Mouse (Mus musculus) lung, postnatal 25 days (tissue): ENCODE data around the gene Clec4a1.

Experiments used
- DNase-seq: peaks from one replicate; pipeline ENCODE4 v3.0.0; 2022; ENCODE audit warnings: low spot score

Gene Clec4a1

DNA sequence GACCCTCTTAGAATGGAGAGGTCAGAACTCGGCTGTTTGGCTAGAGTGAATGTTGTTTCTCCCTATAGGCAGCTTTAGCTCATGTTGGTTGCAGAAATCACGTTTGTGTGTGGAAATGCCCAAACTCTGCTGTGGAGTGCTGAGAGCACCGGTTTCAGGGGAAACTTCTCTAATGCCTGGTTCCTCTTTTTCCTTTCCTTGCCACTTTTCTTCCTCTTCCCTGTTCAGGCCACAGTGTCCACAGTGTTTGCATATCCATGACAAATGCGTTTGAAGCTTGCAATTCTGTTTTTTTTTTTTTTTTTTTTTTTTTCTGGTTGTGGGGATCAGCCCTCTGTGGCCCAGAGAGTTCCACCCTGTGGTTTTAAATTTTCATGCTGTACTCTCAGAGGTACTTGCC is at the start of gene Clec4a1:
Gene Clec4a1 (plus strand): TSS at position 398 of the 400 bp plus-strand sequence.
- DNase-seq, result peak; percentile 35

DNA sequence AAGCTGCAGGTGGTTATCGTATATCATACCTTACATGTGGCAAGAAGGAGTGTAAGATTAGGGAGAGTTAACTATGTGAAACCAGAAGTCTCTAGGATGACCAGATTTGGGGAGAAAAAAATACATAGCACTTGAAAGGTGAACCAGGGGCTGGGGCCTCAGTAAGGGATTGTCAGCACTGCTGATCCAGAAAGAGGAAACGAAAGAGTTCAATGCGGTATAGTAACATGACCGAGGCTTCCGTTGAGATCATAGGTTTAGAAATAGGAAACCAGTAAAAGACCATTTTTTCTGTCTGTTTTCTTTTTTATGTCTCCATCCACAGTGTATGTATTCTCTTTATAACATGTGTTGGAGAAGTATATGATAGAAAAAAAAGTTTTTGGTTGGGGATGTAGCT is 48.8 kb upstream of the Clec4a1 start:
- peak; percentile 59 for DNase-seq

DNA sequence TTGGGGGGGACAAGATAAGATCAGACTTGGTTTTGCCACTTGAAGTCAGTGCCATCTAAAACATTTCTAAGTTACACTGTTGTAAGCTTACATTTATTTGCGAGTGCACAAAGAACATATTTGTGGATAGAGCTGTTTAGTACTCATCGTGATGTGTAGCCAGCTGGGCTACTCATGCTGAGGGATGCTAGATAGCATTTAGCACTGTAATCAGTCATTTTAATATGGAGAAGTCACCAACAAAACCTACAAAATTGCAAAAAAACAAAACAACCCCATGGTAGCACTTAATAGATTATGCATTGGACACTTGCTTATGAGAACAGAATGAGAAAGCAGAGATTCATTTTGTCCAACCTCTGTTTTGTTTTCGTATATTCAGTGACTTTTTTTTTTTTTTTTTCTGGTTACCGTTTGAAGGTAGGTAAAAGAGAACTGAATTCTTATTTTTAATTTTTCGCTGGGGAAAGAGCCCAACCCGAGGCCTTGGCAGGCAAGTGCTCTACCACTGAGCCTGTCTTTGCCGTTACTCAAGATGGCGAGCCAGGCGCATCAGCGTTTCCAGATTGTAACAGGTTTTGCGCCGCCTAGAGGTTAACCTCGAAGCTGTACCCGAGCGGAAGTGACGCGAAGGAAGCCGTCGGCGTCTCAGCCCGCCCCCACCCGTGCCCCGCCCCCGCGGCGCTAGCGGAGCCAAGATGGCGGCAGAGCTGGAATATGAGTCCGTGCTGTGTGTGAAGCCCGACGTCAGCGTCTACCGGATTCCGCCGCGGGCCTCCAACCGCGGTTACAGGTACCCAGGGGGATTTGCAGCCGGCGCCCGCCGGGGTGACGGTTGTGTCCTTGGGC is 47.6 kb upstream of the Clec4a1 start, which contains the start of gene Necap1:
Gene Necap1 (plus strand): TSS at position 604 of the 849 bp plus-strand sequence.
- DNase-seq, result peak; percentile 97

DNA sequence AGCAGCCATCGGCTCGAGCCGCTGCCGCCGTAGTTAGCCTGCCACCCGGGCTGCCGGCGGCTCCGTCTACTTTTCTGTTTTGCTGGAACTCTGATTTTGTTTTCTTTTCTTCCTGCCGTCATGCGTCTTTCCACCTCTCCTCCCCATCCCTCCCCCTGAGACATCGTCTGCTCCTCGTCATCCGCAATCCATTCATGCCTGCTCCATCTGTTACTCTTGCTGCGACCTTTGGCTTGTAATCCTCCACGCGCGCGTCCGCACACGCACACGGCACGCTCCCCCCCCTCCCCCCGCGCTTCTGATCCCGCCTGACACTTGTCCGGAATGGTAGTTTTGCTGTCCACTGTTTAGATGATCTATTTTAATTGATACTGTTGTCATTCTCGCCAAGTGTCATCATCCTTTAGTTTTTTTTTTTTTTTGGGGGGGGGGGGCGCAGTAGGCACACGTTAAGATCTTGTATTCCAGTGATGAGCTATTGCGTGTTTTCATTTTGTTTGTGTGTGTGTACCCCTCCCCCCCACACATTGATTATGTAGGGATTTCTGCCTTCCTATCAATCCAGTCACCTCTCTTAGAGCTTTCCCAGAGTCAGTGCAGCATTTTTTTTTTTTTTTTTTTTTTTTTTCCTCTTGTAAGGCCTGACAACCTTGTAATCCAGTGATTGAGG is 46.8 kb upstream of the Clec4a1 start:
- DNase-seq, result no peak

DNA sequence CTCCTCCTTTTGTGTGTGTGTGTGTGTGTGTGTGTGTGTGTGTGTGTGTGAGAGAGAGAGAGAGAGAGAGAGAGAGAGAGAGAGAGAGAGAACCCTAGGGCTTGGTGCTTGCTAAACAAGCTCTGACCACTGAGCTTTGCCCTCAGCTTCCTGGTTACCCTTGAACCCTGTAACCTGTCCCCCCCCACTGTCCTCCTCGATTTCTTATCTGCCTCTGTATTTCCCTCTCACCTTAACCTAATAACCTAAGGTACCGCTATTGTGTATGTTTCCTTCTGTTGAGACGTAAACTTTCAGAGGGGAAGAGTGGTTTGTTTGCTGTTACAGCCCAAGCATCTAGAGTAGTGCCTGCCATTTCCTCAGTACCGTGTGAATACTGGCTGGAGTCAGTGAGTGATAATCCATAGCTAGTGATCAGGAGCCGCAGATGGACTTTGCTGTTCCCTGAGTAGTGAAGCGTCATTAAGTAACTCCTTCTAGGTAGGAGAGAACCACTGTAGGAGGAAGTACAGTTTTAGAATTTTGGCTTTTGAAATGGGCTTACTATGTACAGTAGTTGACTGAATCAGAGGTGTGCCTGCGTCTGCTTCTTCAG is 42.4 kb upstream of the Clec4a1 start:
- no peak for DNase-seq

DNA sequence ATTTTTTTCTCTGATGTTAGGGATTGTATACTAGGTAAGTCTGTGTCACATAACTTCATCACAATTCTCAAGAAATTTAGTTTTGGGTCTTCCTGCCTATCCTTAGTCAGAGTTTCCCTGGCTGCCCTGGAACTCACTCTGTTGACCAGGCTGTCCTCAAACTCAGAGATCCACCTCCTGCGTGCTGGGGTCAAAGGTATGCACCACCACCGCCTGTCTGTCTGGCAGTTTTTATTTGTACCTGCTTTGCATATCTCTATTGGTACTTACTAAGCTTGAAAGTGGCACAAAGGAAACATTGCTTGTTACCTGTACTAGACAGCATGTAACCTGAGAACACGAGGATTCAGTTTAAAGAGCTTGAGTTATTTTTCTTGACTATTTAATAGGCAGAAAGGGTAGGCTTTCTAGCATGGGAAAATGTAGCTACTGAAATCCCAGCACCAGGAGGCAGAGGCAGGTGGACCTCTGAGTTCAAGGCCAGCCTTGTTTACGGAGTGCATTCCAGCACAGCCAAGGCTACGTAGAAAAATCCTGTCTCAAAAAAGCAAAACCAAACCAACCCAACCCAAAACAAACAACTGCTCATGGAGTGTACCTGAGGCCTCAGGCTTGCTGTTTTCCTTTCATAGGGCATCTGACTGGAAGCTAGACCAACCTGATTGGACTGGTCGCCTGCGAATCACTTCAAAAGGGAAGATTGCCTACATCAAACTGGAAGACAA is 41.7 kb upstream of the Clec4a1 start:
- DNase-seq, result no peak

DNA sequence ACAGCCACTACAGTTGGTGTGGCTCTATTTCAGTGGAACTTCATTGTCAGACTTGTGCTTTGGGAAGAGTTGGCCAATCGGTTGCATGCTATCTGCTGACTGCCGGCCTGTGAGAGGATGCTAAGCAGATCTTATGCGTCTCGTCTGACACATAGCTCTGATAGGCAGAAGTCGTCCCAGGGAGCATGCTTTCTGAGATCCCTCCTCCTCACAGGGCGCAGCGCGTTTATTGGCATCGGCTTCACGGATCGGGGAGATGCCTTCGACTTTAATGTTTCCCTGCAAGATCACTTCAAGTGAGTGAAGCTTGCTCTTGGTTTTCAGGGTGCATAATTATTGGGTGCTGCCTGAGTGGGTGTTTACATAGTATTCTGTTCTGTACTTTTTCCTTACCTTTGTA is 40.4 kb upstream of the Clec4a1 start:
- DNase-seq, result no peak

DNA sequence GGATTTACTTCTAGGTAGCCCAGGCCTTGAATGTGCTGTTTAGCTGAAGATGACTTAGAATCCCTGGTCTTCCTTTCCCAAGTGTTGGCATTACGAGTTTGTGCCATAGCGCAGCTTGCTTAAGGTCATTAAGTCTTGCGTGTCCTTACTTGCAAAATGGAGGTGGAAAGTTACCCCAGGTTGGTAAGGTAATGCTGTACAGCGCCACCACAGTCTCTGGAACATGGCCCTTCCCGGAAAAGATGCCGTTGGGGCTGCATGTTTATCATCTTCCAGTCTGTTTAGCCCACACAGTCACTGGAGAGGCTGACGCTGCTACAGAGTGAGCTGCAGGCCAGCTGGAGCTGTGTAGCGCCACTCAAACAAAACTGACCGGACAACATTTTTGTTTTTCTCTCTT is 38.0 kb upstream of the Clec4a1 start:
- DNase-seq, result no peak

DNA sequence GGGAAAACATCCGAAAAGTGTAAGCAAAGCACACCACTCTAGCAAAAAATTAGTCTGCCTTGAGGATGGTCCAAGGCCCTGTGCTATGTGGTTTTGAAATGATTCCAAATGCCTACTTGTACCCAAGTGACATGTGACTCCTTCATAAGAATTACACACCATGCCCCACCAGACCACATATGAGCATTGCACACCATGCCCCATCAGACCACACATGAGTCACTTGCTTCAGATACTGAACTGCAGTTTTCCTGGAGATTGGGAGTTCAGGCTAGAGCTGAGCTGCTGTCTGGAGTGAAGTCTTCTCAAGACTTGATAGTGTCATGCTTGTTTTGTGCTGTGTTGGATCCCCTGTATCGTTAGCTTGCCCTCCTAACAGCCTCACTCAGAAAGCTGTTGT is 32.0 kb upstream of the Clec4a1 start:
- DNase-seq, result no peak

DNA sequence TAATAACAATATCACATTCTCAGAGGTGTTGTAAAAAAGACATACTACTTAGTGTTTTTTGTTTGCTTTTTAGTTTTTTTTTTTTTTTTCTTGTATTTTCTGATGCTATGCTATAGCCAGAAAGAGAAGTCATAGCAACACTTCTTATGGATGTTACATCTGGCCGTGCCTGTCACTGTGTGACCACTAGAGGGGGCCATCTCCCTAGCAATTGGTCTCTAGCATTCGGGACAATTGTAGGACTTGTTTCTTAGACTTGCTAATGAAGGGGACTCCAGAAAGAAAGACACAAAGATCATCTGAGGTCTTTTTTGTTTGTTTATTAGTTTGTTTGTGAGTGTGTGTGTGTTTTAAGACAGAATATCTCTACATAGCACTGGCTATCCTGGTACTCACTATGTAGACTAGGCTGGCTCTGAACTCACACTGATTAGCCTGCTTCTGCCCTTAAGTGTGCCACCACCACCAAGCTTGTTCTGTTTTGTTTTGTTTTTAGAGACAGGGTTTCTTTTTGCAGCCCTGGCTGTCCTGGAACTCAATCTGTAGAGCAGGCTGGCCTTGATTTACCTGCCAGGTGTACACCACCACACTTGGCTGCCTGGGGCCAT is 29.1 kb upstream of the Clec4a1 start:
- peak; percentile 57 for DNase-seq

DNA sequence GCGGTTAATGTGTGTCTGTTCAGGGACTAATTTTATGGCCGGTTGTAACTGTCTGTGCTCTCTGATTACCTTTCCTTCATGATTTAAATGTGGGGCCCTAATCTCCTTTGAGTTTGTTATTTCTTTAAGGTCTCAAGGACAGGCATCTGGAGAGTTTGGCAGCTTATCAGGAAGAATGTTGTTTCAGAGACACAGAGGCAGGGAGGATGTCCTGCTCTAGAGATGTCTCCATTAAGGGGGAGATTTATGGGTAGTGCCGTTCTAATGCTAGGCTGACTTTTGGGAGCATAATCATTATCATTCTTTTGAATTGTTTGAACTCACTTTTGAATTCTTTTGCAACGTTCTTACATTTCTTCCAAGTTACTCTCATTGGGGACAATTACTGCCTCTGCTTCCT is 1.7 kb upstream of the Clec4a1 start:
- no peak for DNase-seq

DNA sequence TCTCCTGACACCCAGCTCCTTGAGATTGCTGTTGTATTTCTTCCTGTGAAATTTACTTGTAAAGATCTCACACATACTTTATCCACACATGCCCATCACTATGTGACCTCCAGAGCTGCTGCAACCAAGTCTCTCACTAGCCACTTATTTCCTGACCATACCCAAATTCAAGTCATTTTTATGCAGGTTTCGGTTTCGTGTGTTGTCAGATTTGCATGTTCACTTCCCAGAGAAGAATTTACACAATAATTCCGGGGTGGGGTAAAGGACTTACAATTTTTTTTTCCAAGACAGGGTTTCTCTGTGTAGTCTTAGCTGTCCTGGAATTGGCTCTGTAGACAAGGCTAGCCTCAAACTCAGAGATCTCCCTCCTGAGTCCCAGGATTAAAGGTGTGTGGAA is 13.2 kb downstream of the Clec4a1 start:
- DNase-seq, result no peak

DNA sequence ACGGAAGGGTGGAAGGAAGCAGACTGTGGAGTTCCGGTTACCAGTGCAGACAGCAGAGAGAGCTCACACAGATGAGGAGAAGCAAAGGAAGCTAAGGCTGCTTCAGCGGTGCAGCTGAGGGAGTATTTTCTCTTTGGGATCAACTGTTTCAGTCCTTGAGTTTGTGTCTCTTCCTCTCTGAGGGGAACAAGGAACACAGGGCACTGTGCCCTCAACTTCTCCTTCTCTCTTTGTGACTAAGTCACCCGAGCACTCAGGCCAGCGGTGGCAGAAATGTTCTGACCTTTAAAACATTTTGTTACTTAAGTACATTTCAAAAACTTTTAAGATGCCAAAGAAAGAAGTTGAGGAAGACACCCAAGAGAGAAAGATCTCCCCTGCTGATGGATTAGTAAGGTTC is 18.0 kb downstream of the Clec4a1 start:
- no peak for DNase-seq

DNA sequence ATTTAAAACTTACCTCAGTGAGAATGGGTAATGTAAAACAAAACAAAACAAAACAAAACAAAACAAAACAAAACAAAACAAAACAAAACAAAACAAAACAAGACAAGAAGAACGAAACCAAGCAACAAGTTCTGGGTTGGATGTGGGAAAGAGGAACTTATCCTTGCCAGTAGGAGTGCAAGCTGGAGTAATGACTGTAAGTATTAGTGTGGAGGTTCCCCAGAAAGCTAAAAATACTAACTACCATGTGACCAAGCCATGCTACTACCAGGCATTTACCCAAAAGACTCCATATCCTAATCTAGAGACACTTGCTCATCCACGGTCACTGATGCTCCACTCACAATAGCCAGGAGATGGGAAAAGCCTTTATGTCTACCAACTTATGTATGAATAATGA is 25.1 kb downstream of the Clec4a1 start:
- DNase-seq, result no peak

DNA sequence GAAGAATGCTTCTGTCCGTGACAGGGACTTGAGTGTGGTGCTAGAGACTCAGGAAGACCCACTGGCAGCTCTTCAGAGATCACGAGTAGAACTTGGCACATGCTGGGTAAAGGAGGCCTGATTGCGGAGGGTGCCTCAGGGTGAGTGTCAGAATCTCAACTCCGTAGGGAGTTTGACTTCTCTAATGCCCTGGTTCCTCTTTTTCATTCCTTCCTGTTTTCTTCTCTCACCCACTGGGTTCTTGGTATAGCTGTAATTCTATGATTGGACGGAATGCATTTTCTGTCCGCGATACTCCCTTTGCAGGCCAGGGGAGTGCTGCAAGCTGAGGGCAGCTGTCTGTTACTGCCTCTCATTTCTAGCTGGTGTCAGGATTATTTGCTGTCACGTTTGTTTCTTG is 30.8 kb downstream of the Clec4a1 start, which contains the start of gene Clec4a3:
Gene Clec4a3 (plus strand): TSS at position 115 of the 400 bp plus-strand sequence.
- DNase-seq, result peak; percentile 51

DNA sequence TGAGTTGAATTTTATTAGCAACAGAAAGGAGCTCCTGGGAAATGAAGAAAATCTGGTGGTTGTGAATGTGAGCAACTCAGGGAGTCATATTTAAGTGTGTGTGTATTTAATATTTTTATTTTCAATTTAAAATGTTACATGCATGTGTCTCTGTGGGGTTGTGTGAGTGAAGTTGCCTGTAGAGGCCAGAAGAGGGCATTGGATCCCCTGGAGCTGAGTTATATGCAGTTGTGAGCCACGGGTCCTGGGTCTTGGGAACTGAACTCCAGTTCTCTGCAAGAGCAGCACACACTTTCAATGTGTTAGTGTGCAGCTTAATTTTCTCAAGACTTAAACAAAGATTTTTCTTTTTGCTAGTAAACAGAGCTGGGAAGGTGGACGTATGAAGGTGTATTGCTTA is 42.9 kb downstream of the Clec4a1 start:
- no peak for DNase-seq

DNA sequence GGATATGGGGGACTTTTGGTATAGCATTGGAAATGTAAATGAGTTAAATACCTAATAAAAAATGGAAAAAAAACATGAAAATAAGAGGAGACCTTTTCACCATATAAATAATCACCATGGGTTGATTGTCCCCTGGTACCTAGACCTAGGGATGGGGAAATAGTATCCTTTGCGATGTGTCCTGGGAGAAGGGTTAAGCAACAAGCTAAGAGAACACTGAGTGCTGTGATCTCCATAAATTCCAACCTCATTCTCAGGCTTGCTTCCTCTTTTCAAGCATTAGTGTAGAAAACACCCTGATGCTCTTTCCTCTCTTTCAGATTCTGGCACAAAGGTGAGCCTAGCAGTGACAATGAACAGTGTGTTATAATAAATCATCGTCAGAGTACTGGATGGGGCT is 47.4 kb downstream of the Clec4a1 start:
- DNase-seq, result no peak
